Mouse (Mus musculus) cerebellum, adult 9-10 months (tissue): ENCODE results near the gene Hip1r.
A peak's percentile ranks its signal among the peaks of the same experiment; 100 is the strongest.

Experiments used
- DNase-seq: peaks from one replicate; pipeline ENCODE4 v3.0.0; 2022

Gene Hip1r

GRCm38 (mm10) chr5:123974616-123975111 is 1.2 kb downstream of the Hip1r start:
- no peak for DNase-seq

DNA sequence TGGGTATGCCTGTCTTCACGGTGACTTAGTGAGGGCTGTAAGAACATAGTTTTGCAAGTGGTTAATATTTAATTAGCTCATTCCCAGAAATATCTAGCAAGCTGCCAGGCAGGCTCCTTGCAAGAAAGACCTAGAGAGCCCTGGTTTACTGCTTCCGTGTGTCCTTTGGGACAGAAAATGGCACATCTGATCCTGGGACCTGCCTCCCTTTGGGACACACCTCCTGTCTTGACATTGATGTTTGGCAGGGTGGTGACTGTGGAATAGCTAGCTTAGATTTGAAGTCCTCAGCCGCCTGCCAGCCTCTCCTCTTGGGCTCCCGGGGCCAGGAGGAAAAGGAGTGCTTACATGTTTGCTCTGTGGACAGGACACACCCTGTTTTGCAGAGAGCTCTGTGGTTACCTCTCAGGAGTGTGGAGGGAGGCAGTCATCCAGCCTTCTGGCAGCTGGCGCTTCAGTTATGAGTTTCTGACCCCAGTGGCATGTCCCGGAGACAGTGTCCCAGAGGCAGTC is 2.3 kb downstream of the Hip1r start:
- DNase-seq, result no peak

- no peak for DNase-seq
These were observed 3.8 kb downstream of the Hip1r start for GRCm38 (mm10) chr5:123977231-123977630.

- DNase-seq, result no peak
These were observed 4.7 kb downstream of the Hip1r start for GRCm38 (mm10) chr5:123978131-123978530.

- DNase-seq, result peak; percentile 23
These were observed 6.0 kb downstream of the Hip1r start for GRCm38 (mm10) chr5:123979221-123979979.

GRCm38 (mm10) chr5:123979980-123980369 is 6.5 kb downstream of the Hip1r start:
- DNase-seq, result peak; percentile 16

DNA sequence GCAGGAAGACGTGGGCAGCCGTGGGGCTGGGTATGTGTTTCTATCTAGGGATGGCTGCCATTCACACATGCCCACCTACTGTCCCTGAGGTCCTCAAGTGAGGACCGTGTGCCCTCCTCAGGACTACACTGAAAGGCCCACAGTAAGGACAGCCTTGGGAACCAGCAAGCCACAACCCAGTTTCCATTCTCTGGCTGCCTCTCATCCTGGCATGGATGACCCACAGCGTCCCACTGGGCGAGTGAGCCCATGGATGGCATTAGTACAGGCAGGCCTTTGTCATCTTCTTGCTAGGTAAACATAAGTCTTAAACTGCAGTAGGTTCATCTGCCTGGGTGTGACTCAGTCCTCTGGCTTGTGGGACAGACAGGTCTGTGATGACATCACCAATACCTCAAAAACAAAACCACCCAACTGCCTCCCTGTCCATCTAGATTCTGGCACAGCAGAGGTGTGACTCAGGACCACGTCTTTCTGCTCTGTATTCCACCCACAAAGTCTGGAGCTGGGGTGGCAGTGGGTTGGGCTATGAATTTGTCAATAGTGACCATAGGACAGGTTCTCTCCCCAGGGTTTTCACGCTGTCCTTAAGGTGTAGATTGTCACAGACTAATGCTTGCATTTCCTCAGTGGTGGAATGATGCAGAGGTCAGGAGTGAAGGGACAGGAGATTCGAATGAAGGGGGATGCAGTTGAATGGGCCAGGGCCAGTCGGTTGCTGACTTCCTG is 7.3 kb downstream of the Hip1r start:
- peak; percentile 31 for DNase-seq

GRCm38 (mm10) chr5:123981250-123981554 is 7.8 kb downstream of the Hip1r start:
- peak; percentile 20 for DNase-seq

DNA sequence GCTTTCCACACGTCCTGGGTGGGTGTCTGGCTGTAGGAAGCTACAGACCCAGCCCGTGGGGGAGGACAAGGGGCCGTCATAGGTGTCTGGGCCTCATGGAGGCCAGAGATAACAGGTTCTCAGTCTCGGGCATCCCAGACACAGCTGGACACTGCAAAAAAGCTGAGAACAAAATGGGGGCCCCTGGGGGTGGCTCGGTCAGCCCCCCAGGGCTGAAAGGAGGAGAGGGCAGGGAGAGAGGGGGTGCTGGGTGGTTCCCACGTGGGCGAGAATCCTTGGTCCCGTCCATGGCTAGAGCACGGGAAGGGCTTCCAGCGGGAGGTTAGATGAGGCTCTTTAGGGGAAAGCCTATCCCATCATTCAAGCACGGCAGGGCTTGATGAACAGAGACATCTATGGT is 9.4 kb downstream of the Hip1r start:
- DNase-seq, result no peak

DNA sequence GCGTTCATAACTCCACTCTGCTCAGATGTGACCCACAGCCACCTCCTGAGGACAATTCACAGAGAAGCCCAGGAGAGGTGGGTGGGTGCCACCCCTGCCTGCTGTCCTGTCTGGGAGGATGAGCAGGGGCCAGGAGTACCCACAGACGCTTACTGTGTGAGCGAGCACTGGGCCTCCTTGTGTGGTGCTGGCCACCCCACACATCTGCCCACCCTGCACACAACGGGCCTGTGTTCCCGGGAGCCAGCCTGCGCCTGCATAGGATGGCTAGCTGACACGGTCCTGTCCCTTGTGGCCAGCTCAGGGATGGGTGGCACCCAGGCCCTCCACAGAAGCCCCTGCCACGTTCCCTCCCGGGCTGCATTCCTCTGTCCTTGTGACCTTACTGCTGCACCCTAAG is 12.0 kb downstream of the Hip1r start:
- peak; percentile 18 for DNase-seq

DNA sequence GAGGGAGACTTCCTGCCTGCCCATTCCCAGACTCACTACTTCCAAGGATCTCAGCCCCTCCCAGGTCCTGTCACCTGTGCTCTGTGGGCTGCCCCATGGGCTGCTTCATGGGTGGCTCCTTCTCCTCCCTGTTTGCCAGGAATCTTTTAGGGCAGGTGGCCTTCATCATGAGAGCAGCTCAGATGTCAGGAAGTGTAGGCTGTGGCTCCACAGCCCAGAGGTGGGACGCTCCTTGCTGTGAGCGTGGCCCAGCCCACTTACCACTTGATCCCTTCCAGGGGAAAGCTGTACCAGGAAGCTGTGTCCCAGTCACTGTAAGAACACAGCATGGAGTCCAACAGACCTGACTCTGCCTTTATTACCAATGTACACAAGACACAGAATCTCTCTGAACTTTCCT is 13.5 kb downstream of the Hip1r start:
- DNase-seq, result no peak

- no peak for DNase-seq
These were observed 14.1 kb downstream of the Hip1r start for GRCm38 (mm10) chr5:123987511-123987910.

DNA sequence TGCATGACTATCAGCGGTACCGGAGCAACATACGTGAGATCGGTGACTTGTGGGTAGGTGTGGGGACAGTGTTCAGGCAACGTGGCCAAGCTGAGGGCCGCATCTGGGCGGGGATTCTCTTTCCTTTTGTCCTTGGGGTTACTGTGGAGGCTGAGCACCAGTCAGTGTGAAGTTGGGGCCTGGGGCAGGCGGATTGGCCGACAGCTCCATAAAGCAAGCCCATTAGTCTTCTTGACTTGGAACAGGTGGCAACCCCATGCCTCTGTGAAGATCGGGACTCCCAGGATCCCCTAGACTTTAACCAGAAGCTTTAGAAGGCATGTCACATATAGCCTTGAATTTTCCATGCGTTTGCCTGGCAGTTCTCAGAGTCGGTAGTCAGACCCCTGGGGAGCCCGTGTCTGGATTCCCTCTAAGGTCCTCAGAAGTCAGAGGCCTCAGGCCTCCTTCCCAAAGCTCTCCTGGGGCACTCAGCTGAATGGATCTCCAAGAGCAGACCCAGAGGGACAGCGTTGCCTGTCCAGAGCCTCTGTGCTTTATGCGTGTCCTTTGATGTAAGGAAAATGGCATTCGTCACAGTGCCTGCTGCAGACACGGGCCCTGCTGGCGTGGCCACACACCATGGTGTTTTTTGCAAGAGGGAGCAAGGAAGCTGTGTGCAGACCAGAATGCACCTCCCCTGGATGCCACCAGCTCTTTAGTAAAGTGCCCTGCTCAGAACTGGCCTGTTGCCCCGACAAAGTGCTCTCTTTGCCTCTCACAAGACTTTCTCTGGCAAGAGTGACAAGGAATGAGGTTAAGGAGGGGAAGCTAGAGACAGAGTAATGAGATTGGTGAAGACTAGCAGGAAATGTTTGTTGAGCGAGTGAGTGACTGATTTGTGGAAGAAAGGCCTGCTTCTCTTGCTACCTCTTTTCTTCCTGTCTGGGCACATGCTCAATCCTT is 16.8 kb downstream of the Hip1r start:
- DNase-seq, result no peak

DNA sequence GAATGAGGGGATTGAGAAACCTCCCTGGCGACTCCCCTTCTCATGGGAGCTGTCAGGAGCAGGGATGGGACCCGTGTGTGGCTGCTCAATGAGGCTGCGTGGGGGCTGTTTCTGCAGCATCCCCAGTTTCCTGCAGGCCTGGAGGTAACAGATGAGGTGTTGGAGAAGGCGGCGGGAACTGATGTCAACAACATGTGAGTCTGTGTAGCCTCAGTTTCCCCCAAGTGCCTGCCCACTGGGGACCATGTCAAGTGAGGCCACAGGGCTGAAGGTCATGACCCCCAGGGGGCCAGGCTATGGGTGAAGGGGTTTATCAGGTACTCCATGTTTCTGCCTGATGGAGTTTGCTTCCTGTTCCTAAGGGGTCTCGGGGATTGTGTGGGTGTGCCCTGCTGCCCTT is 17.9 kb downstream of the Hip1r start:
- no peak for DNase-seq

GRCm38 (mm10) chr5:123992193-123992637 is 18.8 kb downstream of the Hip1r start:
- DNase-seq, result no peak

GRCm38 (mm10) chr5:123992794-123993193 is 19.4 kb downstream of the Hip1r start:
- DNase-seq, result peak; percentile 90

DNA sequence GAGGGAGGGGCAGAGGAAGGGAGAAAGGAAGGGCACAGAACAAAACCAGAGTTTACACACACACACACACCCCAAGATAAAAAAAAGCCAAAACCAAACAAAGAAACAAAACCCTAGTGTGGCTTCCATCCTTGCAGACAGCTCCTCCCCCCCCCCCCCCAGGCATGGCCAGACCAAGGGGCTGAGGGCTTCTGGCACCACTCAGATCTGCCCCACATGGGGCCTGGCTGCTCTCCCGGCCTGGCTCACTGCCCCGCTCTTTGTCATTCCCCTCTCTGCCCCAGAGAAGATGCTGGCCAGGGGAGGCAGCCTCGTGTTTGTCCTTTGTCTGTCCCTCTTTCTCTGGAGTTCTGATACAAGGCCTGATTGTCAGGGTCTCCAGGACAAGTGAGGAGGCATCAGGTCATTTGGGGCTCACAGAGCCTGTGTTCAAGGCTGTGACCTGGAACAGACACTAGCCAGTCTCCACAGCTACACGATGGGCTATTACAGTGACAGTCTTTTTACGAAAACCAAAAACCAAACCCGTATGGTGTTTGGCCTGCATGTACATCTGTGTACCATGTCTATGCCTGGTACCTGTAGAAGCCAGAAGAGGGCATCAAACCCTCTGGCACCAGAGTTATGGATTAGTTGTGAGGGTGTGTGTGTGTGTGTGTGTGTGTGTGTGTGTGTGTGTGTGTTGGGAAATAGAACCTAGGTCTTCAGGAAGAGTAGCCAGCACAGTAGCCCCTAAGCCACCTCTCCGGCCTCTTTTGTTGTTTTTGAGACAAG is 20.0 kb downstream of the Hip1r start:
- peak; percentile 78 for DNase-seq

DNA sequence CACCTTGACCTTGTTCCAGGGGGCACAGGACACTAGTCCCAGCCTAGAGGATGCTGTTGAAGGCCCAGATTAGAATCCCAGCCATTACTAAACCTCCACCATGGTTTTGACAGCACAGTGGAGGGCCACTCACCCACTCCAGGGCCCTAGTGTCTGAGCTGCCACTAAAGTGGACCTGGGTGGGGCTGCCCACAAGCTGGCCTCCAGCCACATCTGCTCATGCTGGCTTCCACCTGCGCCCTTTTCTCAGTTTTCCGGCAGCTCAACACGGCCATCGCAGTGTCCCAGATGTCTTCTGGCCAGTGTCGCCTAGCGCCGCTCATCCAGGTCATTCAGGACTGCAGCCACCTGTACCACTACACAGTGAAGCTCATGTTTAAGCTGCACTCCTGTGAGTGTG is 21.0 kb downstream of the Hip1r start:
- no peak for DNase-seq

- DNase-seq, result no peak
These were observed 22.0 kb downstream of the Hip1r start for GRCm38 (mm10) chr5:123995388-123995787.

GRCm38 (mm10) chr5:123996194-123996593 is 22.8 kb downstream of the Hip1r start:
- no peak for DNase-seq

- no peak for DNase-seq
These were observed 23.3 kb downstream of the Hip1r start for GRCm38 (mm10) chr5:123996695-123997094.

- peak; percentile 69 for DNase-seq
These were observed 23.9 kb downstream of the Hip1r start for GRCm38 (mm10) chr5:123997211-123997751.
